In the genomic region with DNA sequence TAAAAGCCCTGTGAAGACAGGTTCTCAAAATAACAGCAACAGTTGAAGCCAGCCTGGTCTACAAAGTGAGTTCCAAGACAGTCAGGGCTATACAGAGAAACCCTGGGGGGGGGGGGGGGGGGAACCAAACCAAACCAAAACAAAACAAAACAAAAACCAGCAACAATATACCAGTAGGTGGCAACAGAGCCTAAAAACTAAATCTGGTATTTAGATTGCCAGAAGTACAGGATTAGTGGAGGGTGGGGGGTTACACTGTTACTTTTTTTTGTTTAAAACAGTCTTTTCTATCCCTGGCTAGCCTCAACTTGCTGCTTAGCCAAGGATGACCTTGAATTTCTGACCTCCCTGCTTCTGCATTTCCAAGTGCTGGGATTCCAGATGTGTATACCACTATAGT, we compare ENCODE assay signal across 14 mouse cellular contexts. TPM values are rescaled to one million over a fixed set of nuclear protein-coding genes. Genes with fewer than 3 reads are reported as not detected.
DNase-seq lines count a peak whose midpoint lies in the region; ATAC-seq and TF ChIP-seq lines count a peak whose summit lies in the region.
"Had no signal": no experiment of that assay in that cellular context is flagged by ENCODE, and none has a peak within 500 bp of the region (broad histone marks: within the 10 kb centered on the region; RNA-seq: fewer than 3 reads in every experiment).

No protein-coding gene starts in this region.

- H3K79me2 ChIP-seq in liver, adult 2 months (ENCODE audit: control insufficient read depth, insufficient read depth, low read length), result no peaks in the 10 kb centered on the region

- no peaks in the 10 kb centered on the region for H3K9me3 ChIP-seq in liver, embryonic 11.5 days (ENCODE audit: control insufficient read depth, low read length)
- no peaks in the 10 kb centered on the region for H3K9me3 ChIP-seq in embryonic facial prominence, embryonic 14.5 days (ENCODE audit: control insufficient read depth, low read length)
- H3K9me3 ChIP-seq in heart, embryonic 10.5 days, result no peaks in the 10 kb centered on the region
- H3K9me3 ChIP-seq: heart, embryonic 13.5 days; intestine, embryonic 15.5 days; midbrain, embryonic 15.5 days had no signal

- no peak; the same call in 1 of the 2 replicates for ATAC-seq in liver, embryonic 11.5 days (replicated peaks; ENCODE audit: low FRiP score)
- ATAC-seq in embryonic facial prominence, embryonic 14.5 days (ENCODE audit: low read depth), result no peak
- no peak for ATAC-seq in monocyte, adult 5-6 weeks (replicated peaks; ENCODE audit: insufficient number of reproducible peaks, low FRiP score, low TSS enrichment, poor library complexity, severe bottlenecking)
- ATAC-seq: intestine, embryonic 15.5 days; midbrain, embryonic 15.5 days had no signal

- no peak overlapping the region for H3K27ac ChIP-seq in gastrocnemius, adult 2 months
- peak overlapping the region; percentile 97 for H3K27ac ChIP-seq in liver, adult 2 months (replicated peaks; ENCODE audit: insufficient read depth, low read depth, low read length)
- no peak overlapping the region for H3K27ac ChIP-seq in liver, embryonic 11.5 days (ENCODE audit: low read depth, low read length)
- no peak overlapping the region for H3K27ac ChIP-seq in embryonic facial prominence, embryonic 14.5 days (replicated peaks; ENCODE audit: low read depth, low read length)
- no peak overlapping the region for H3K27ac ChIP-seq in heart, embryonic 10.5 days
- H3K27ac ChIP-seq: heart, embryonic 13.5 days; intestine, embryonic 15.5 days; liver, embryonic 14.5 days; midbrain, embryonic 15.5 days had no signal

- no peak for TF ChIP-seq POLR2A in liver, adult 2 months (IDR thresholded peaks at IDR 0.05; ENCODE audit: extremely low read depth, insufficient read depth, low read length)

- no peak overlapping the region for H3K4me2 ChIP-seq in liver, embryonic 11.5 days
- no peak overlapping the region for H3K4me2 ChIP-seq in embryonic facial prominence, embryonic 14.5 days (ENCODE audit: low read depth, low read length)
- H3K4me2 ChIP-seq: heart, embryonic 13.5 days; intestine, embryonic 15.5 days; midbrain, embryonic 15.5 days had no signal

- no peaks in the 10 kb centered on the region for H3K27me3 ChIP-seq in liver, adult 2 months (ENCODE audit: control insufficient read depth, insufficient read depth, low read length)
- H3K27me3 ChIP-seq in liver, embryonic 11.5 days (replicated peaks; ENCODE audit: control insufficient read depth, insufficient read depth, low read length), result no peaks in the 10 kb centered on the region
- H3K27me3 ChIP-seq in embryonic facial prominence, embryonic 14.5 days (replicated peaks; ENCODE audit: control insufficient read depth, insufficient read depth, low read length), result no peaks in the 10 kb centered on the region
- H3K27me3 ChIP-seq in heart, embryonic 10.5 days (ENCODE audit: insufficient read depth, poor library complexity, severe bottlenecking), result no peaks in the 10 kb centered on the region
- H3K27me3 ChIP-seq: heart, embryonic 13.5 days; intestine, embryonic 15.5 days; midbrain, embryonic 15.5 days had no signal

- H3K4me3 ChIP-seq in gastrocnemius, adult 2 months, result no peak overlapping the region
- H3K4me3 ChIP-seq in liver, adult 2 months (ENCODE audit: insufficient read depth, low read depth, low read length), result no peak overlapping the region
- no peak overlapping the region for H3K4me3 ChIP-seq in liver, embryonic 11.5 days (ENCODE audit: low read depth, low read length)
- no peak overlapping the region for H3K4me3 ChIP-seq in embryonic facial prominence, embryonic 14.5 days (ENCODE audit: low read depth, low read length)
- H3K4me3 ChIP-seq in heart, embryonic 10.5 days, result no peak overlapping the region
- H3K4me3 ChIP-seq: heart, embryonic 13.5 days; intestine, embryonic 15.5 days; midbrain, embryonic 15.5 days had no signal

- intact Hi-C loops in gastrocnemius, adult 2 months (cut with DNase I), result loop anchor here (2.0 to 10.0 kb wide), 3 partner anchors 141 to 419 kb away; no protein-coding TSS in a partner anchor

- no peak overlapping the region for H3K9ac ChIP-seq in liver, adult 2 months (ENCODE audit: low read depth, low read length)
- H3K9ac ChIP-seq in liver, embryonic 11.5 days (ENCODE audit: low read depth, low read length), result no peak overlapping the region
- H3K9ac ChIP-seq in embryonic facial prominence, embryonic 14.5 days (ENCODE audit: low read depth, low read length), result no peak overlapping the region
- H3K9ac ChIP-seq: heart, embryonic 13.5 days; intestine, embryonic 15.5 days; liver, embryonic 14.5 days; midbrain, embryonic 15.5 days had no signal

- H3K4me1 ChIP-seq in liver, adult 2 months (ENCODE audit: control insufficient read depth, insufficient read depth, low read length), result peaks cover 8% of the 10 kb centered on the region; the same call in 1 of the 2 replicates
- no peaks in the 10 kb centered on the region for H3K4me1 ChIP-seq in liver, embryonic 11.5 days (replicated peaks; ENCODE audit: control insufficient read depth, insufficient read depth, low read length)
- H3K4me1 ChIP-seq in embryonic facial prominence, embryonic 14.5 days (ENCODE audit: control insufficient read depth, insufficient read depth, low read length), result no peaks in the 10 kb centered on the region
- no peaks in the 10 kb centered on the region for H3K4me1 ChIP-seq in heart, embryonic 10.5 days
- H3K4me1 ChIP-seq: heart, embryonic 13.5 days; intestine, embryonic 15.5 days; midbrain, embryonic 15.5 days had no signal

- no peak for DNase-seq in gastrocnemius, adult 2 months
- DNase-seq in gastrocnemius, adult 8-10 months (ENCODE audit: low spot score in 2 of 2), result no peak
- no peak for DNase-seq in liver, adult 2 months (ENCODE audit: extremely low read depth, low read depth, low spot score)
- DNase-seq in liver, embryonic 11.5 days (ENCODE audit: low spot score), result no peak
- peak; percentile 36 for DNase-seq in CD4-positive helper T cell, adult 2 months (ENCODE audit: low read depth, low spot score)
- peak; percentile 27 for DNase-seq in embryonic facial prominence, embryonic 14.5 days (ENCODE audit: low spot score)
- DNase-seq in heart, embryonic 10.5 days (ENCODE audit: low spot score), result no peak
- DNase-seq: cerebellum, postnatal 14 days; spleen, adult 18-20 months had no signal

- H3K36me3 ChIP-seq in liver, adult 2 months (ENCODE audit: control insufficient read depth, insufficient read depth, low read length), result peaks cover 27% of the 10 kb centered on the region
- peaks cover 28% of the 10 kb centered on the region; the same call in 1 of the 2 replicates for H3K36me3 ChIP-seq in liver, embryonic 11.5 days (ENCODE audit: control insufficient read depth, insufficient read depth, low read length)
- H3K36me3 ChIP-seq in embryonic facial prominence, embryonic 14.5 days (ENCODE audit: control insufficient read depth, insufficient read depth, low read length), result peaks cover 40% of the 10 kb centered on the region
- H3K36me3 ChIP-seq in heart, embryonic 10.5 days, result peaks cover 51% of the 10 kb centered on the region

- peak; percentile 43 for TF ChIP-seq CTCF in gastrocnemius, adult 2 months (IDR thresholded peaks at IDR 0.05)
- TF ChIP-seq CTCF in liver, adult 2 months (IDR thresholded peaks at IDR 0.05; ENCODE audit: low read depth, low read length), result no peak

RNA-seq across cellular contexts. Expression of a gene that starts 14.2 kb away (rescaled TPM):
- 10 to 100 TPM; 16.1 to 21.3 TPM for total RNA-seq in gastrocnemius, adult 2 months (2021)
- total RNA-seq in gastrocnemius, adult 8-10 months (2022), result 10 to 100 TPM; 14.6 to 17.1 (median 16.2) TPM
- total RNA-seq in liver, adult 2 months (2014; rRNA removed), result 18.2 and 20.8 TPM in 2 replicates
- polyA plus RNA-seq in liver, adult 2 months (2012; rRNA removed), result 4.3 and 4.8 TPM in 2 replicates
- polyA plus RNA-seq in liver, embryonic 11.5 days (2014; fragmentation: Nextera tagmentation; extraction: Ambion mirVana), result 131 and 147 TPM in 2 replicates
- 74.5 and 84.7 TPM in 2 replicates for polyA plus RNA-seq in embryonic facial prominence, embryonic 14.5 days (2014; fragmentation: Nextera tagmentation; extraction: Ambion mirVana)
- 40.1 to 43.9 TPM (median 40.5 TPM) in 3 replicates for total RNA-seq in monocyte, adult 5-6 weeks (2017)
- polyA plus RNA-seq in heart, embryonic 10.5 days (2016; fragmentation: Nextera tagmentation; extraction: Ambion mirVana), result 62.2 and 82.8 TPM in 2 replicates

RNA-seq across cellular contexts. Expression of a gene that starts 24.3 kb away (rescaled TPM):
- 10 to 100 TPM; 49.4 TPM for total RNA-seq in gastrocnemius, adult 2 months (2021)
- total RNA-seq in gastrocnemius, adult 8-10 months (2022), result 10 to 100 TPM; 43.8 to 54.3 (median 53.0) TPM
- total RNA-seq in liver, adult 2 months (2014; rRNA removed), result 28.9 and 34.5 TPM in 2 replicates
- 37.0 and 37.1 TPM in 2 replicates for polyA plus RNA-seq in liver, adult 2 months (2012; rRNA removed)
- polyA plus RNA-seq in liver, embryonic 11.5 days (2014; fragmentation: Nextera tagmentation; extraction: Ambion mirVana), result 280 and 292 TPM in 2 replicates
- 252 and 282 TPM in 2 replicates for polyA plus RNA-seq in embryonic facial prominence, embryonic 14.5 days (2014; fragmentation: Nextera tagmentation; extraction: Ambion mirVana)
- total RNA-seq in monocyte, adult 5-6 weeks (2017), result 41.0 to 92.2 TPM (median 71.6 TPM) in 3 replicates
- polyA plus RNA-seq in heart, embryonic 10.5 days (2016; fragmentation: Nextera tagmentation; extraction: Ambion mirVana), result 221 and 282 TPM in 2 replicates

RNA-seq across cellular contexts. Expression of a gene that starts 53.0 kb away (rescaled TPM):
- total RNA-seq in gastrocnemius, adult 2 months (2021), result 10 to 100 TPM; 45.9 to 50.5 TPM
- total RNA-seq in gastrocnemius, adult 8-10 months (2022), result 10 to 100 TPM; 45.8 to 55.5 (median 51.7) TPM
- total RNA-seq in liver, adult 2 months (2014; rRNA removed), result 12.1 and 12.8 TPM in 2 replicates
- 4.1 and 4.4 TPM in 2 replicates for polyA plus RNA-seq in liver, adult 2 months (2012; rRNA removed)
- 40.6 and 41.1 TPM in 2 replicates for polyA plus RNA-seq in liver, embryonic 11.5 days (2014; fragmentation: Nextera tagmentation; extraction: Ambion mirVana)
- polyA plus RNA-seq in embryonic facial prominence, embryonic 14.5 days (2014; fragmentation: Nextera tagmentation; extraction: Ambion mirVana), result 40.3 and 48.6 TPM in 2 replicates
- 27.5 to 66.1 TPM (median 30.9 TPM) in 3 replicates for total RNA-seq in monocyte, adult 5-6 weeks (2017)
- polyA plus RNA-seq in heart, embryonic 10.5 days (2016; fragmentation: Nextera tagmentation; extraction: Ambion mirVana), result 72.3 and 110 TPM in 2 replicates

Comparison
In these comparisons a context has a peak if more than half of its experiments do, and no peak if none do; other contexts are left out.
1. DNase-seq: peak in CD4-positive helper T cell, adult 2 months (single experiment) and embryonic facial prominence, embryonic 14.5 days (single experiment); none in gastrocnemius, adult 2 months (single experiment), gastrocnemius, adult 8-10 months (0 of 2), liver, adult 2 months (single experiment), liver, embryonic 11.5 days (single experiment) and heart, embryonic 10.5 days (single experiment).